Mouse (Mus musculus) cortical plate, adult 2 months (tissue): ENCODE results near the gene Ralgps2.

Experiments used
- CTCF ChIP-seq: fragments of 200-500 bp; IDR thresholded peaks from 2 replicates; pipeline ENCODE4 v1.5.1; 2011; ENCODE audit warnings: mild to moderate bottlenecking, control low read depth, low read length; ENCODE audit not compliant: insufficient read depth; ENCODE audit errors: extremely low read depth
- POLR2A ChIP-seq: fragments of 200-500 bp; IDR thresholded peaks from 2 replicates; pipeline ENCODE4 v1.6.1; 2011; ENCODE audit warnings: mild to moderate bottlenecking, low read length, control low read depth; ENCODE audit not compliant: insufficient read depth; ENCODE audit errors: extremely low read depth

DNA sequence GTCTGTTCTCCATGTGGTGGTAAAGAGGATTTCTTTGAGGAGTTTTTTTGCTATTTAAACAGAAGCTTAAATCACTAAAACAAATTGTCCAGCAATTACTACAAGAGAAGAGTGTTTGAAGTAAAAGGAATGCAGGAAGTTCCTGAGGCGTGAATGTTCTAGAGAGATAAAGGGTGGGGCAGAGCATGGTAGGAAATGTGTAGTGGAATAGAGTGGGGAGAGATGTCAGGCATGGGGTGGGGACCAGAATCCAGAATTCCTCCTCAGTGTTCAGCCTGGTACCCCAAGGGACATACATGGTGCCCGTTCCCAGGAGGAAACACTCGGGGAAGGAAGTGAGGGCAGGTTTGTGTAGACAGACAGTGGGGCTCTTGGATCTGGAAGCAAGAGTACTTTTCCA, 48.1 kb upstream of the Ralgps2 start:
- TF ChIP-seq CTCF, result no peak
- no peak for TF ChIP-seq POLR2A
